16 mouse cellular contexts compared by ENCODE assay signal in the genomic region with DNA sequence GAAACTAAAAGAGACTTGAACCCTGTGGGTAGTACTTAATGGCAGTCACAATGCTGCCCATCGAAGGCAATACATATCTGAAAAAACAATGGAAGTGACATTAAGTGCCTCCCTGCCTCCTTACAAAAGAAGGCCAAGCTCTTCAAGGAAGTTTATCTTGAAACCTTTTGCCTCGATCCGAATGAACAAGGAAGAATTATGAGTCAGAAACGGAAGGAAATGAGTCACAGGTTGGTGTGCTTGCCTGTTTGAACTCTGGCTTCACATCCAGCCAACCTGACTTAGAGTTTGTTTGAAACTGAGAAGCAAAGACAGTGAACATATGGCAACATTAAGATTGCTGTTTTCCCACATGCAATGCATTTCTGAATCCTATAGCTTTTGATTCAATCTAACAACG.
DNase-seq lines count a peak whose midpoint lies in the region; ATAC-seq and TF ChIP-seq lines count a peak whose summit lies in the region.
"Had no signal": no experiment of that assay in that cellular context is flagged by ENCODE, and none has a peak within 500 bp of the region (broad histone marks: within the 10 kb centered on the region; RNA-seq: fewer than 3 reads in every experiment).

No protein-coding gene starts in this region.

- TF ChIP-seq CTCF in kidney, adult 2 months (conservative IDR thresholded peaks at IDR 0.05; ENCODE audit: insufficient read depth, insufficient read length, low read depth, low read length) = no peak

- H3K4me2 ChIP-seq in forebrain, embryonic 15.5 days (replicated peaks) = no peak overlapping the region
- H3K4me2 ChIP-seq: heart, embryonic 15.5 days; hindbrain, embryonic 15.5 days had no signal

- no peaks in the 10 kb centered on the region for H3K36me3 ChIP-seq in kidney, adult 2 months (ENCODE audit: control insufficient read depth, insufficient read depth, low read length)
- H3K36me3 ChIP-seq in forebrain, embryonic 15.5 days = no peaks in the 10 kb centered on the region
- H3K36me3 ChIP-seq: forebrain, embryonic 10.5 days; heart, embryonic 15.5 days; hindbrain, embryonic 15.5 days had no signal

- H3K9ac ChIP-seq in forebrain, embryonic 15.5 days (replicated peaks) = no peak overlapping the region
- H3K9ac ChIP-seq: heart, embryonic 15.5 days; hindbrain, embryonic 15.5 days had no signal

- no peak overlapping the region for H3K27ac ChIP-seq in kidney, adult 2 months (ENCODE audit: insufficient read depth, low read depth, low read length)
- H3K27ac ChIP-seq in forebrain, embryonic 15.5 days (replicated peaks) = no peak overlapping the region
- H3K27ac ChIP-seq: forebrain, embryonic 10.5 days; heart, embryonic 15.5 days; hindbrain, embryonic 15.5 days had no signal

- no peaks in the 10 kb centered on the region for H3K4me1 ChIP-seq in kidney, adult 2 months (ENCODE audit: control insufficient read depth, insufficient read depth, low read length)
- H3K4me1 ChIP-seq in forebrain, embryonic 15.5 days = no peaks in the 10 kb centered on the region
- H3K4me1 ChIP-seq: forebrain, embryonic 10.5 days; heart, embryonic 15.5 days; hindbrain, embryonic 15.5 days had no signal

- WGBS in kidney, adult 2 months = 50% methylated on average over 5 of the region's 5 CpGs
- WGBS in forebrain, embryonic 15.5 days = 85% methylated on average over 5 of the region's 5 CpGs

- peak; percentile 10 for DNase-seq in kidney, adult 2 months
- no peak for DNase-seq in kidney, postnatal 14 days
- peak; percentile 38 for DNase-seq in 3T3-L1 (ENCODE audit: low read depth, low spot score)
- DNase-seq in MN1 (ENCODE audit: low spot score) = peak; percentile 54
- no peak for DNase-seq in thymus, postnatal 10 days (ENCODE audit: low spot score in 2 of 2)
- DNase-seq: cerebellum, adult 11-12 months; cerebellum, postnatal 36 days; layer of hippocampus, adult 9-11 months; retina, postnatal 1 day; spleen, adult 18-20 months; thymus, postnatal 36 days had no signal

- TF ChIP-seq POLR2A in kidney, adult 2 months (IDR thresholded peaks at IDR 0.05; ENCODE audit: low read depth, low read length) = no peak

- no peak overlapping the region for H3K4me3 ChIP-seq in kidney, adult 2 months (ENCODE audit: insufficient read depth, low read depth, low read length)
- H3K4me3 ChIP-seq in forebrain, embryonic 15.5 days = no peak overlapping the region
- H3K4me3 ChIP-seq: forebrain, embryonic 10.5 days; heart, embryonic 15.5 days; hindbrain, embryonic 15.5 days had no signal

- no peaks in the 10 kb centered on the region for H3K27me3 ChIP-seq in kidney, adult 2 months (replicated peaks; ENCODE audit: control insufficient read depth, insufficient read depth, low read length)
- H3K27me3 ChIP-seq in forebrain, embryonic 15.5 days = no peaks in the 10 kb centered on the region
- H3K27me3 ChIP-seq: heart, embryonic 15.5 days; hindbrain, embryonic 15.5 days had no signal

- ATAC-seq in hematopoietic stem cell, adult 5-6 weeks (replicated peaks in 1 of 2; ENCODE audit: insufficient read depth in 1 of 2, low FRiP score in 2 of 2, low TSS enrichment in 1 of 2, low read depth in 1 of 2, poor library complexity in 2 of 2, severe bottlenecking in 2 of 2) = peak; percentile 73 to 81
- ATAC-seq in forebrain, embryonic 15.5 days (replicated peaks) = no peak

- no peaks in the 10 kb centered on the region for H3K9me3 ChIP-seq in forebrain, embryonic 15.5 days
- H3K9me3 ChIP-seq: forebrain, embryonic 10.5 days; heart, embryonic 15.5 days; hindbrain, embryonic 15.5 days had no signal

Comparison
In these comparisons a context has a peak if more than half of its experiments do, and no peak if none do; other contexts are left out.
1. DNase-seq: peak in kidney, adult 2 months (single experiment), 3T3-L1 (single experiment) and MN1 (single experiment); none in kidney, postnatal 14 days (single experiment) and thymus, postnatal 10 days (0 of 2).